ENCODE assay signal across 9 mouse cellular contexts in genomic region chr4:107453141-107453984, GRCm38 (mm10). TPM values are rescaled to one million over a fixed set of nuclear protein-coding genes. Genes with fewer than 3 reads are reported as not detected.
DNase-seq lines count a peak whose midpoint lies in the region; ATAC-seq and TF ChIP-seq lines count a peak whose summit lies in the region.
"Had no signal": no experiment of that assay in that cellular context is flagged by ENCODE, and none has a peak within 500 bp of the region (broad histone marks: within the 10 kb centered on the region; RNA-seq: fewer than 3 reads in every experiment).

No protein-coding gene starts in this region.

- H3K4me2 ChIP-seq in forebrain, embryonic 14.5 days (ENCODE audit: low read length) = no peak overlapping the region
- H3K4me2 ChIP-seq in lung, embryonic 15.5 days = no peak overlapping the region

- no peak overlapping the region for H3K9ac ChIP-seq in forebrain, embryonic 14.5 days (ENCODE audit: low read length)
- no peak overlapping the region for H3K9ac ChIP-seq in lung, embryonic 15.5 days

- WGBS in forebrain, embryonic 14.5 days = 65% methylated on average over 16 of the region's 16 CpGs
- 60% methylated on average over 16 of the region's 16 CpGs for WGBS in lung, embryonic 15.5 days
- WGBS in thymus, adult 2 months = 72% methylated on average over 16 of the region's 16 CpGs

- no peak overlapping the region for H3K27ac ChIP-seq in forebrain, embryonic 14.5 days (ENCODE audit: low read depth, low read length)
- H3K27ac ChIP-seq in layer of hippocampus, adult 2 months = no peak overlapping the region
- H3K27ac ChIP-seq in lung, embryonic 15.5 days = no peak overlapping the region
- H3K27ac ChIP-seq in thymus, adult 2 months (ENCODE audit: control insufficient read depth, insufficient read depth, low read length) = no peak overlapping the region

- H3K36me3 ChIP-seq in E14TG2a.4 (ENCODE audit: insufficient read depth, low read length) = no peaks in the 10 kb centered on the region
- no peaks in the 10 kb centered on the region for H3K36me3 ChIP-seq in forebrain, embryonic 14.5 days (ENCODE audit: control insufficient read depth, insufficient read depth, low read length)
- no peaks in the 10 kb centered on the region for H3K36me3 ChIP-seq in lung, embryonic 15.5 days
- no peaks in the 10 kb centered on the region for H3K36me3 ChIP-seq in thymus, adult 2 months (ENCODE audit: control insufficient read depth, insufficient read depth, low read length)

- peaks cover 32% of the 10 kb centered on the region for H3K4me1 ChIP-seq in E14TG2a.4 (replicated peaks; ENCODE audit: low read depth, low read length)
- no peaks in the 10 kb centered on the region for H3K4me1 ChIP-seq in forebrain, embryonic 14.5 days (ENCODE audit: control insufficient read depth, insufficient read depth, low read length)
- no peaks in the 10 kb centered on the region; the same call in 1 of the 2 replicates for H3K4me1 ChIP-seq in lung, embryonic 15.5 days
- H3K4me1 ChIP-seq in thymus, adult 2 months (replicated peaks; ENCODE audit: control insufficient read depth, insufficient read depth, low read length) = no peaks in the 10 kb centered on the region

- TF ChIP-seq POLR2A in thymus, adult 2 months (IDR thresholded peaks at IDR 0.05; ENCODE audit: control insufficient read depth, extremely low read depth, insufficient read depth, low read length, poor library complexity) = no peak

- peak; percentile 75 for DNase-seq in c-Kit-positive CD71-positive TER-119-negative erythroid progenitor cells, embryonic 14.5 days (ENCODE audit: low read depth)
- peak; percentile 92 for DNase-seq in forebrain, embryonic 14.5 days (ENCODE audit: low spot score)
- DNase-seq in heart, postnatal 4 days = peak; percentile 93
- peak; percentile 66 to 90 for DNase-seq in layer of hippocampus, adult 2 months (ENCODE audit: low spot score in 2 of 2)
- peak; percentile 53 for DNase-seq in ovary, adult 18-20 months (ENCODE audit: low spot score)
- peak; percentile 93 for DNase-seq in thymus, adult 2 months

- peak overlapping the region; percentile 63 for H3K4me3 ChIP-seq in E14TG2a.4 (replicated peaks; ENCODE audit: low read length)
- no peak overlapping the region for H3K4me3 ChIP-seq in forebrain, embryonic 14.5 days (ENCODE audit: low read depth, low read length)
- no peak overlapping the region for H3K4me3 ChIP-seq in layer of hippocampus, adult 2 months
- no peak overlapping the region for H3K4me3 ChIP-seq in lung, embryonic 15.5 days
- no peak overlapping the region for H3K4me3 ChIP-seq in thymus, adult 2 months (ENCODE audit: control insufficient read depth, insufficient read depth, low read length)
- H3K4me3 ChIP-seq: erythroblast, embryonic 14.5 days had no signal

- H3K9me3 ChIP-seq in E14TG2a.4 (ENCODE audit: low read length) = no peaks in the 10 kb centered on the region
- no peaks in the 10 kb centered on the region for H3K9me3 ChIP-seq in forebrain, embryonic 14.5 days (replicated peaks; ENCODE audit: control insufficient read depth, low read length)
- no peaks in the 10 kb centered on the region for H3K9me3 ChIP-seq in lung, embryonic 15.5 days

- peak; percentile 88 for ATAC-seq in forebrain, embryonic 14.5 days
- peak; percentile 19; the same call in 1 of the 2 replicates for ATAC-seq in lung, embryonic 15.5 days (ENCODE audit: borderline replicate concordance, extremely low read depth, low FRiP score, low TSS enrichment)

- H3K27me3 ChIP-seq in E14TG2a.4 (ENCODE audit: insufficient read depth, low read length) = no peaks in the 10 kb centered on the region
- H3K27me3 ChIP-seq in forebrain, embryonic 14.5 days (replicated peaks; ENCODE audit: control insufficient read depth, insufficient read depth, low read length) = no peaks in the 10 kb centered on the region
- no peaks in the 10 kb centered on the region; the same call in 1 of the 2 replicates for H3K27me3 ChIP-seq in lung, embryonic 15.5 days
- H3K27me3 ChIP-seq in thymus, adult 2 months (ENCODE audit: control insufficient read depth, insufficient read depth, low read length) = no peaks in the 10 kb centered on the region

- peak; percentile 90 for TF ChIP-seq CTCF in E14TG2a.4 (conservative IDR thresholded peaks at IDR 0.05; ENCODE audit: low read length)
- peak; percentile 94 for TF ChIP-seq CTCF in layer of hippocampus, adult 2 months (conservative IDR thresholded peaks at IDR 0.05)
- peak; percentile 78; the same call in 1 of the 2 replicates for TF ChIP-seq CTCF in thymus, adult 2 months (IDR thresholded peaks at IDR 0.05; ENCODE audit: borderline replicate concordance, control insufficient read depth, extremely low read depth, insufficient read depth, low read length, poor library complexity)

RNA-seq across cellular contexts. Expression of gene Glis1, which starts 19.0 kb away (rescaled TPM):
- 0.27 and 0.40 TPM in 2 replicates for polyA plus RNA-seq in forebrain, embryonic 14.5 days (2014; fragmentation: Nextera tagmentation; extraction: Ambion mirVana)
- total RNA-seq in heart, postnatal 4 days (2021) = under 1 TPM; 0.26 to 0.79 TPM
- total RNA-seq in layer of hippocampus, adult 2 months (2021) = 1 to 10 TPM in 1 of 2 experiments, under 1 TPM in 1; 0.64 to 2.5 TPM
- polyA plus RNA-seq in lung, embryonic 15.5 days (2015; fragmentation: Nextera tagmentation; extraction: Ambion mirVana) = 1.7 and 2.0 TPM in 2 replicates
- 0.40 and 0.71 TPM in 2 replicates for polyA plus RNA-seq in thymus, adult 2 months (2012; rRNA removed)
